Mouse (Mus musculus) MEL (cell line): Measurements from ENCODE around the gene Rad51b. TPM values are rescaled to one million over a fixed set of nuclear protein-coding genes. Genes with fewer than 3 reads are reported as not detected.

Source experiments
- DNase-seq: peaks from one replicate; pipeline ENCODE4 v3.0.0; 2011; ENCODE audit warnings: low read depth, low spot score
- H3K27ac ChIP-seq: 2 replicates; pipeline ENCODE4 v1.5.1; 2012; ENCODE audit warnings: low read depth, mild to moderate bottlenecking, control low read depth, low read length, moderate library complexity; ENCODE audit not compliant: control insufficient read depth
- H3K27me3 ChIP-seq, 2 experiments: fragments of 150-350 bp in 1 of 2; sonication (generic) in 1 of 2; 2 replicates each; pipeline ENCODE4 v1.6.1; 2012; ENCODE audit warnings: low read length in 2 of 2, mild to moderate bottlenecking in 2 of 2, improper control_type of control experiment in 1 of 2, moderate library complexity in 1 of 2; ENCODE audit not compliant: insufficient read depth in 2 of 2, control insufficient read depth in 1 of 2
- H3K36me3 ChIP-seq, 2 experiments: 2 replicates each; pipeline ENCODE4 v1.6.1; 2012 to 2014; ENCODE audit warnings: low read length in 2 of 2, improper control_type of control experiment in 1 of 2, inconsistent platforms in 1 of 2, mild to moderate bottlenecking in 1 of 2; ENCODE audit not compliant: insufficient read depth in 2 of 2, control insufficient read depth in 1 of 2
- H3K4me1 ChIP-seq, 2 experiments: fragments of 150-350 bp in 1 of 2; sonication (generic) in 1 of 2; 2 replicates each; pipeline ENCODE4 v1.6.1; 2012; ENCODE audit warnings: low read length in 2 of 2, improper control_type of control experiment in 1 of 2, mild to moderate bottlenecking in 1 of 2; ENCODE audit not compliant: insufficient read depth in 2 of 2, control insufficient read depth in 1 of 2
- H3K4me3 ChIP-seq, 2 experiments: fragments of 150-350 bp in 1 of 2; sonication (generic) in 1 of 2; 2 replicates each; pipeline ENCODE4 v1.5.1; 2012; ENCODE audit warnings: low read depth in 2 of 2, low read length in 2 of 2, mild to moderate bottlenecking in 2 of 2, moderate library complexity in 2 of 2, control low read depth in 1 of 2, improper control_type of control experiment in 1 of 2; ENCODE audit not compliant: control insufficient read depth in 1 of 2, insufficient read depth in 1 of 2
- H3K79me2 ChIP-seq: 2 replicates; pipeline ENCODE4 v1.6.1; 2012; ENCODE audit warnings: mild to moderate bottlenecking, low read length, moderate library complexity; ENCODE audit not compliant: control insufficient read depth, poor library complexity, insufficient read depth
- H3K9ac ChIP-seq: 2 replicates; pipeline ENCODE4 v1.6.1; 2012; ENCODE audit warnings: low read depth, mild to moderate bottlenecking, control low read depth, low read length, moderate library complexity; ENCODE audit not compliant: control insufficient read depth, poor library complexity, severe bottlenecking
- H3K9me3 ChIP-seq: fragments of 150-350 bp; sonication (generic); replicated peaks from 2 replicates; pipeline ENCODE4 v1.6.1; 2012; ENCODE audit warnings: mild to moderate bottlenecking, low read length, improper control_type of control experiment, moderate library complexity; ENCODE audit not compliant: insufficient read depth
- E2F4 ChIP-seq: IDR thresholded peaks from 2 replicates; pipeline ENCODE4 v1.6.1; 2011; ENCODE audit warnings: low read depth, low read length, improper control_type of control experiment, borderline replicate concordance
- ELF1 ChIP-seq: IDR thresholded peaks from 2 replicates; pipeline ENCODE4 v1.6.1; 2014; ENCODE audit warnings: low read depth, mild to moderate bottlenecking, inconsistent platforms, low read length, improper control_type of control experiment, moderate library complexity
- EP300 ChIP-seq, 2 experiments: IDR thresholded peaks; 2 replicates each; pipeline ENCODE4 v1.6.1; 2011; ENCODE audit warnings: improper control_type of control experiment in 2 of 2, low read length in 2 of 2, low read depth in 1 of 2, mild to moderate bottlenecking in 1 of 2
- ETS1 ChIP-seq: IDR thresholded peaks from 2 replicates; pipeline ENCODE4 v1.6.1; 2012; ENCODE audit warnings: low read depth, mild to moderate bottlenecking, inconsistent platforms, low read length, improper control_type of control experiment, moderate library complexity
- GABPA ChIP-seq: IDR thresholded peaks from 2 replicates; pipeline ENCODE4 v1.6.1; 2012; ENCODE audit warnings: low read depth, mild to moderate bottlenecking, inconsistent platforms, low read length, improper control_type of control experiment, moderate library complexity
- GATA1 ChIP-seq: IDR thresholded peaks from 2 replicates; pipeline ENCODE4 v1.6.1; 2011; ENCODE audit warnings: low read depth, low read length, improper control_type of control experiment
- HCFC1 ChIP-seq: IDR thresholded peaks from 2 replicates; pipeline ENCODE4 v1.6.1; 2012; ENCODE audit warnings: low read depth, mild to moderate bottlenecking, inconsistent platforms, low read length, improper control_type of control experiment, moderate library complexity
- KAT2A ChIP-seq: conservative IDR thresholded peaks from 2 replicates; pipeline ENCODE4 v1.6.1; 2012; ENCODE audit warnings: low read depth, low read length, improper control_type of control experiment, inconsistent platforms
- MAFK ChIP-seq: IDR thresholded peaks from 2 replicates; pipeline ENCODE4 v1.6.1; 2011; ENCODE audit warnings: low read depth, mild to moderate bottlenecking, low read length, improper control_type of control experiment, borderline replicate concordance
- MAX ChIP-seq: IDR thresholded peaks from 2 replicates; pipeline ENCODE4 v1.6.1; 2011; ENCODE audit warnings: low read length, improper control_type of control experiment
- MAZ ChIP-seq: IDR thresholded peaks from 2 replicates; pipeline ENCODE4 v1.6.1; 2012; ENCODE audit warnings: low read depth, mild to moderate bottlenecking, inconsistent platforms, low read length, improper control_type of control experiment
- MXI1 ChIP-seq: IDR thresholded peaks from 2 replicates; pipeline ENCODE4 v1.6.1; 2011; ENCODE audit warnings: mild to moderate bottlenecking, low read depth, low read length, improper control_type of control experiment
- MYC ChIP-seq: IDR thresholded peaks from 2 replicates; pipeline ENCODE4 v1.6.1; 2011; ENCODE audit warnings: low read depth, mild to moderate bottlenecking, low read length, improper control_type of control experiment, moderate library complexity
- NELFE ChIP-seq: IDR thresholded peaks from 2 replicates; pipeline ENCODE4 v1.6.1; 2011; ENCODE audit warnings: low read depth, low read length, improper control_type of control experiment
- NRF1 ChIP-seq: IDR thresholded peaks from 2 replicates; pipeline ENCODE4 v1.6.1; 2014; ENCODE audit warnings: low read depth, mild to moderate bottlenecking, inconsistent platforms, low read length, improper control_type of control experiment, moderate library complexity; ENCODE audit not compliant: poor library complexity, insufficient read depth, severe bottlenecking
- POLR2A ChIP-seq, 2 experiments: IDR thresholded peaks; 2 replicates each; pipeline ENCODE4 v1.6.1; 2011 to 2012; ENCODE audit warnings: low read length in 2 of 2, mild to moderate bottlenecking in 2 of 2, control low read depth in 1 of 2, improper control_type of control experiment in 1 of 2, low read depth in 1 of 2, moderate library complexity in 1 of 2; ENCODE audit not compliant: control insufficient read depth in 1 of 2, insufficient read depth in 1 of 2, poor library complexity in 1 of 2
- POLR2AphosphoS2 ChIP-seq: IDR thresholded peaks from 2 replicates; pipeline ENCODE4 v1.6.1; 2011; ENCODE audit warnings: low read length, improper control_type of control experiment
- RAD21 ChIP-seq: IDR thresholded peaks from 2 replicates; pipeline ENCODE4 v1.6.1; 2011; ENCODE audit warnings: mild to moderate bottlenecking, low read depth, low read length, improper control_type of control experiment
- RCOR1 ChIP-seq: IDR thresholded peaks from 2 replicates; pipeline ENCODE4 v1.6.1; 2012; ENCODE audit warnings: low read depth, mild to moderate bottlenecking, inconsistent platforms, low read length, improper control_type of control experiment
- SMC3 ChIP-seq: IDR thresholded peaks from 2 replicates; pipeline ENCODE4 v1.6.1; 2011; ENCODE audit warnings: low read depth, low read length, improper control_type of control experiment
- TAL1 ChIP-seq: IDR thresholded peaks from 2 replicates; pipeline ENCODE4 v1.6.1; 2012; ENCODE audit warnings: mild to moderate bottlenecking, inconsistent platforms, low read length, moderate library complexity, mixed read lengths
- TBP ChIP-seq: IDR thresholded peaks from 2 replicates; pipeline ENCODE4 v1.8.0; 2011; ENCODE audit warnings: low read depth, low read length, improper control_type of control experiment
- TCF12 ChIP-seq: IDR thresholded peaks from 2 replicates; pipeline ENCODE4 v1.6.1; 2014; ENCODE audit warnings: low read depth, mild to moderate bottlenecking, inconsistent platforms, low read length, improper control_type of control experiment, moderate library complexity
- UBTF ChIP-seq: IDR thresholded peaks from 2 replicates; pipeline ENCODE4 v1.6.1; 2012; ENCODE audit warnings: low read depth, mild to moderate bottlenecking, inconsistent platforms, low read length, improper control_type of control experiment, moderate library complexity, borderline replicate concordance; ENCODE audit not compliant: insufficient read depth
- USF1 ChIP-seq: IDR thresholded peaks from 2 replicates; pipeline ENCODE4 v1.6.1; 2014; ENCODE audit warnings: low read depth, mild to moderate bottlenecking, inconsistent platforms, low read length, improper control_type of control experiment, moderate library complexity
- USF2 ChIP-seq, 2 experiments: IDR thresholded peaks; 2 replicates each; pipeline ENCODE4 v1.6.1; 2011 to 2012; ENCODE audit warnings: improper control_type of control experiment in 2 of 2, low read length in 2 of 2, borderline replicate concordance in 1 of 2, inconsistent platforms in 1 of 2, low read depth in 1 of 2, mild to moderate bottlenecking in 1 of 2; ENCODE audit not compliant: insufficient read depth in 1 of 2
- polyA plus RNA-seq, 2 experiments: library from polyadenylated mRNA; stranded (reverse) in 1 of 2; unstranded in 1 of 2; fragments of >175 nt in 1 of 2; fragments of >200 nt in 1 of 2; gene quantifications; 2 replicates each; pipeline versions ENCODE4 v1.2.1 to v1.2.4; 2012; ENCODE audit warnings: low replicate concordance in 2 of 2, low read depth in 1 of 2; ENCODE audit not compliant: insufficient read length in 2 of 2, insufficient read depth in 1 of 2, missing spikeins in 1 of 2
- total RNA-seq: library from RNA; depleted of rRNA; stranded (reverse); fragments of 300-350 nt; gene quantifications from 2 replicates; pipeline ENCODE4 v1.2.3, GENCODE M21; 2012

The Rad51b gene
- total and polyA plus RNA-seq, 3 experiments: 3.6 to 5.7 TPM; not detected in 1

DNA sequence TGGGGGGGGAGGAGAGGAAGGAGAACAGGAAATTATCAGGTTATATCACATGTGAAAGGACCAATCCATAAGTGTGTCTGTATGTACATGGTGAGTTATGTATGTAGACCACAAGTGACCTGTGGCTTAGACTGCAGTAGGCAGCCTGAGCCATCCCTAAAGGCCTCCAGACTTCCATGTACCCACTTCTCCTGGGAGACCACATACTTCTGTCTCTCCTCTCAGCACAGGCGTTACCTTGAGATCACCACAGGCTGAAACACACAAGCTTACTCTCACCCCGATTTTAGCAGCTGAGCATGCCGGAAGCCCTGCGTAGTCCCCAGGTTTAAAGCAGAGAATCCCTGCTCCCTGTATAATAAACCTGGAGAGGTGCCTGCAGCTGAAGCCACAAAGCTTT is 509.9 kb downstream of the Rad51b start:
- H3K4me1 ChIP-seq: no peaks in the 10 kb centered on the region
- H3K79me2 ChIP-seq: no peaks in the 10 kb centered on the region
- H3K36me3 ChIP-seq: no peaks in the 10 kb centered on the region
- no peak for DNase-seq
- H3K9ac ChIP-seq: no peak overlapping the region
- TF ChIP-seq ETS1: no peak
- TF ChIP-seq MAX: no peak
- H3K27me3 ChIP-seq: no peaks in the 10 kb centered on the region
- H3K9me3 ChIP-seq: no peaks in the 10 kb centered on the region
- no peak overlapping the region for H3K27ac ChIP-seq
- H3K4me3 ChIP-seq: no peak overlapping the region

DNA sequence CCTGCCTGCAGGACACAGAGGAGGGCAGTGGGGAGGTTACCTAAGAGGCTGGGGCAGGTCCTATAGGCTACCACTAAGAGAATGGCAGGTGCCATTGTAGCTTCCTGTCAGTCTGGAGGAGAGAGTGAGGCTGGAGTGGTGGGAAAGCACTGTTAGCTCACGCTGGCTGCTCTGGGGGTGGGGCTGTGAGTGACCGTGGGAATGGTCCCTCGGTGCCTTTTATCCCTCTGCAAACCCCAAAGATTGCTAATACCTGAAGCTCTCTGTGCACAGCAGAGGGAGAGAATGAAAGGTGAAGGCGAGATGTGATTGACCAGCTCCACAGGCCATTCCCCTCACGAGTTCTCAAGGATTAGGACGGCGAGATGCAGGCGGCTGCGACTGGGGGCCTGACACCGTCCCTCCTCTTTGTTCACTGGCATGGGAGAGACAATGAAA is 510.3 kb downstream of the Rad51b start:
- TF ChIP-seq NRF1 (no peak), USF1 (no peak), ELF1 (no peak), ETS1 (no peak), UBTF (no peak), E2F4 (no peak), TCF12 (no peak), RAD21 (no peak), HCFC1 (no peak), MYC (no peak), TAL1 (no peak), SMC3 (no peak), KAT2A (no peak), NELFE (no peak)
- Histone ChIP-seq H3K4me1 (no peaks in the 10 kb centered on the region), H3K4me3 (no peak overlapping the region), H3K27me3 (no peaks in the 10 kb centered on the region), H3K79me2 (no peaks in the 10 kb centered on the region), H3K9me3 (no peaks in the 10 kb centered on the region), H3K9ac (no peak overlapping the region), H3K27ac (no peak overlapping the region), H3K36me3 (no peaks in the 10 kb centered on the region)
- no peak for DNase-seq

DNA sequence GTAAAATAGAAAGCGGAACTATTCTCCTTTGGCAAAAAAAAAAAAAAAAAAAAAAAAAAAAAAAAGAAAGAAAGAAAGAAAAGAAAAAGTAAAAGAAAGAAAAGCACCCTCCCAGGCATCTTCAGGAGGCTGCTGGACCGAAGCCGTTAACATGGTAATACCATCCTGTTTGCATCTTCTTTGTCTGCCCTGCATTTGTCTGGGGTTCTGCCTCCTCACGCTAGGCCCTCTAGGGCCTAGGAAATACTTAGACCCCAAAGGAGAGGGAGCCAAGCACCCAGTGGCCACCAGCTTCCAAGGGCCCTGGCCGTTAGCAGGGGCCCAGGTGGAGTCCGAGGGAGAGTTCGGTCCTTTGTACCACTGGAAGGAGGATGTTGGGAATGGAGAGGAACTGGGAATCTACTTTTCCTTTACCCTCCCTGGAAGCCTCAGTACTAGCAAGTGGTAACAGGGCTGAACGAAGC is 510.9 kb downstream of the Rad51b start:
- Histone ChIP-seq H3K27me3 (no peaks in the 10 kb centered on the region), H3K79me2 (no peaks in the 10 kb centered on the region)
- TF ChIP-seq TBP (no peak), SMC3 (no peak), TCF12 (no peak), RAD21 (no peak), POLR2AphosphoS2 (no peak), USF2 (IDR thresholded peaks at IDR 0.05; ENCODE audit: borderline replicate concordance in 1 of 2, insufficient read depth in 1 of 2, low read depth in 1 of 2, low read length in 2 of 2) (no peak), E2F4 (no peak), GABPA (no peak), MXI1 (no peak), RCOR1 (no peak), NELFE (no peak), GATA1 (no peak), UBTF (no peak), MAFK (no peak), EP300 (IDR thresholded peaks at IDR 0.05; ENCODE audit: low read depth in 1 of 2, low read length in 2 of 2) (no peak), HCFC1 (no peak), POLR2A (IDR thresholded peaks at IDR 0.05; ENCODE audit: control insufficient read depth in 1 of 2, insufficient read depth in 1 of 2, low read depth in 1 of 2, low read length in 2 of 2, poor library complexity in 1 of 2) (no peak), MAZ (no peak)
- TF ChIP-seq, all 39 proteins: peak for 0
- H3K9ac ChIP-seq: no peak overlapping the region
- no peak overlapping the region for H3K4me3 ChIP-seq
- H3K4me1 ChIP-seq: no peaks in the 10 kb centered on the region
- H3K27ac ChIP-seq: no peak overlapping the region
- H3K9me3 ChIP-seq: no peaks in the 10 kb centered on the region
- no peak for DNase-seq
- H3K36me3 ChIP-seq: no peaks in the 10 kb centered on the region
